Mouse (Mus musculus): Measurements from ENCODE around the gene Crabp1. TPM values are rescaled to one million over a fixed set of nuclear protein-coding genes. Genes with fewer than 3 reads are reported as not detected.

Crabp1 gene
- polyA plus RNA-seq, 1 experiment from 2014 or later: not detected

GRCm38 (mm10) chr9:54738376-54738775 is 26.2 kb upstream of the Crabp1 start:
- peak; percentile 70 for TF ChIP-seq CTCF (IDR thresholded peaks at IDR 0.05)
- ATAC-seq (no peak), DNase-seq (ENCODE audit: low read depth, low spot score) (no peak)
- H3K27me3 ChIP-seq: no peaks in the 10 kb centered on the region
- in situ Hi-C loops (cut with MboI; ENCODE audit: low pct_unique_long_range_greater_than_20kb): loop anchor here (5.0 to 25.0 kb wide), 2 partner anchors 84 to 374 kb away; no protein-coding TSS in a partner anchor
- ChIA-PET POLR2A (interaction anchor here (0.5 kb wide), 1 partner anchor 39 kb away, joined by 3 read pairs; no protein-coding TSS in a partner anchor), CTCF (interaction anchor here (0.7 to 5.8 kb wide), 7 partner anchors 10 to 87 kb away, joined by 3 to 64 read pairs (median 3); no protein-coding TSS in a partner anchor)

- in situ Hi-C loops (cut with MboI; ENCODE audit: low pct_unique_long_range_greater_than_20kb): loop anchor here (25.0 kb wide), 1 partner anchor 368 kb away; no protein-coding TSS in a partner anchor
- ChIA-PET CTCF (interaction anchor here (1.5 kb wide), 1 partner anchor 61 kb away, joined by 3 read pairs; no protein-coding TSS in a partner anchor), POLR2A (no interaction called here)
- DNase-seq (ENCODE audit: low read depth, low spot score): no peak
- no peaks in the 10 kb centered on the region for H3K27me3 ChIP-seq
- TF ChIP-seq CTCF (IDR thresholded peaks at IDR 0.05): no peak
- ATAC-seq: no peak
Observed at GRCm38 (mm10) chr9:54743891-54744290, 20.7 kb upstream of the Crabp1 start.

- in situ Hi-C loops (cut with MboI; ENCODE audit: low pct_unique_long_range_greater_than_20kb): loop anchor here (25.0 kb wide), 1 partner anchor 366 kb away; no protein-coding TSS in a partner anchor
- H3K27me3 ChIP-seq: no peaks in the 10 kb centered on the region
- CTCF ChIA-PET: interaction anchor here (2.5 kb wide), 1 partner anchor 76 kb away, joined by 7 read pairs; no protein-coding TSS in a partner anchor
- ATAC-seq: no peak
- TF ChIP-seq CTCF (IDR thresholded peaks at IDR 0.05): no peak
- POLR2A ChIA-PET: no interaction called here
- no peak for DNase-seq (ENCODE audit: low read depth, low spot score)
Observed at GRCm38 (mm10) chr9:54745740-54746370, 18.7 kb upstream of the Crabp1 start.

- POLR2A ChIA-PET: no interaction called here
Observed at GRCm38 (mm10) chr9:54750215-54750981, 14.2 kb upstream of the Crabp1 start.

GRCm38 (mm10) chr9:54751684-54752083 is 12.9 kb upstream of the Crabp1 start:
- ChIA-PET CTCF (interaction anchor here (1.3 kb wide), 1 partner anchor 70 kb away, joined by 4 read pairs; no protein-coding TSS in a partner anchor), POLR2A (interaction anchor here (1.0 kb wide), 1 partner anchor 10 kb away, joined by 3 read pairs; no protein-coding TSS in a partner anchor)
- H3K27me3 ChIP-seq: no peaks in the 10 kb centered on the region
- DNase-seq (ENCODE audit: low read depth, low spot score): no peak
- no peak for ATAC-seq
- in situ Hi-C loops (cut with MboI; ENCODE audit: low pct_unique_long_range_greater_than_20kb): loop anchor here (10.0 kb wide), 1 partner anchor 53 kb away; no protein-coding TSS in a partner anchor
- TF ChIP-seq CTCF (IDR thresholded peaks at IDR 0.05): no peak

More at GRCm38 (mm10) chr9:54750215-54750981, 14.2 kb upstream of the Crabp1 start:
- CTCF ChIA-PET: no interaction called here
- DNase-seq (ENCODE audit: low read depth, low spot score) (no peak), ATAC-seq (no peak)
- no peak for TF ChIP-seq CTCF (IDR thresholded peaks at IDR 0.05)
- H3K27me3 ChIP-seq: no peaks in the 10 kb centered on the region
- in situ Hi-C loops (cut with MboI; ENCODE audit: low pct_unique_long_range_greater_than_20kb): loop anchor here (10.0 kb wide), 1 partner anchor 54 kb away; no protein-coding TSS in a partner anchor

GRCm38 (mm10) chr9:54752201-54752943 is 12.2 kb upstream of the Crabp1 start:
- POLR2A ChIA-PET: interaction anchor here (1.0 kb wide), 1 partner anchor 11 kb away, joined by 3 read pairs; no protein-coding TSS in a partner anchor
- TF ChIP-seq CTCF (IDR thresholded peaks at IDR 0.05): no peak
- no peaks in the 10 kb centered on the region for H3K27me3 ChIP-seq
- in situ Hi-C loops (cut with MboI; ENCODE audit: low pct_unique_long_range_greater_than_20kb): loop anchor here (10.0 kb wide), 1 partner anchor 52 kb away; no protein-coding TSS in a partner anchor
- CTCF ChIA-PET: interaction anchor here (1.3 kb wide), 1 partner anchor 69 kb away, joined by 4 read pairs; no protein-coding TSS in a partner anchor
- ATAC-seq (peak; percentile 21), DNase-seq (ENCODE audit: low read depth, low spot score) (no peak)

GRCm38 (mm10) chr9:54752944-54753295 is 11.6 kb upstream of the Crabp1 start:
- ChIA-PET POLR2A (interaction anchor here (1.0 kb wide), 1 partner anchor 11 kb away, joined by 3 read pairs; no protein-coding TSS in a partner anchor), CTCF (interaction anchor here (1.3 kb wide), 1 partner anchor 69 kb away, joined by 4 read pairs; no protein-coding TSS in a partner anchor)
- in situ Hi-C loops (cut with MboI; ENCODE audit: low pct_unique_long_range_greater_than_20kb): loop anchor here (10.0 kb wide), 1 partner anchor 52 kb away; no protein-coding TSS in a partner anchor
- ATAC-seq (no peak), DNase-seq (ENCODE audit: low read depth, low spot score) (no peak)
- no peaks in the 10 kb centered on the region for H3K27me3 ChIP-seq
- no peak for TF ChIP-seq CTCF (IDR thresholded peaks at IDR 0.05)

- ChIA-PET POLR2A (no interaction called here), CTCF (no interaction called here)
- no peak for TF ChIP-seq CTCF (IDR thresholded peaks at IDR 0.05)
- H3K27me3 ChIP-seq: peaks cover 12% of the 10 kb centered on the region
- no peak for DNase-seq (ENCODE audit: low read depth, low spot score)
- in situ Hi-C loops (cut with MboI; ENCODE audit: low pct_unique_long_range_greater_than_20kb): loop anchor here (10.0 kb wide), 1 partner anchor 45 kb away; no protein-coding TSS in a partner anchor
- no peak for ATAC-seq
Observed at GRCm38 (mm10) chr9:54759592-54759991, 5.0 kb upstream of the Crabp1 start.

GRCm38 (mm10) chr9:54764091-54764490 is 457 bp upstream of the Crabp1 start:
- peaks cover 33% of the 10 kb centered on the region for H3K27me3 ChIP-seq
- TF ChIP-seq CTCF (IDR thresholded peaks at IDR 0.05): no peak
- DNase-seq (ENCODE audit: low read depth, low spot score) (no peak), ATAC-seq (no peak)
- CTCF ChIA-PET: no interaction called here
- in situ Hi-C loops (cut with MboI; ENCODE audit: low pct_unique_long_range_greater_than_20kb): no loop called here
- POLR2A ChIA-PET: no interaction called here
